Mouse (Mus musculus) E14TG2a.4 (cell line): ENCODE measurements around the gene Sfrp4.
A peak's percentile ranks its signal among the peaks of the same experiment; 100 is the strongest.

ENCODE experiments used
- H3K27me3 ChIP-seq: 2 replicates; pipeline ENCODE4 v1.6.1; 2014; ENCODE audit warnings: low read length, control low read depth; ENCODE audit not compliant: insufficient read depth
- H3K36me3 ChIP-seq: 2 replicates; pipeline ENCODE4 v1.6.1; 2014; ENCODE audit warnings: low read length, control low read depth; ENCODE audit not compliant: insufficient read depth
- H3K4me1 ChIP-seq: replicated peaks from 2 replicates; pipeline ENCODE4 v1.6.1; 2014; ENCODE audit warnings: low read depth, low read length, control low read depth
- H3K4me3 ChIP-seq: replicated peaks from 2 replicates; pipeline ENCODE4 v1.5.1; 2014; ENCODE audit warnings: mild to moderate bottlenecking, low read length
- H3K9me3 ChIP-seq: 2 replicates; pipeline ENCODE4 v1.6.1; 2014; ENCODE audit warnings: low read length, control low read depth
- CTCF ChIP-seq: conservative IDR thresholded peaks from 2 replicates; pipeline ENCODE4 v1.5.1; 2014; ENCODE audit warnings: low read length
- NANOG ChIP-seq: IDR thresholded peaks from 2 replicates; pipeline ENCODE4 v1.6.1; 2014; ENCODE audit warnings: borderline replicate concordance, low read length, mixed read lengths
- POU5F1 ChIP-seq: IDR thresholded peaks from 2 replicates; pipeline ENCODE4 v1.6.1; 2014; ENCODE audit warnings: low read length, borderline replicate concordance

The Sfrp4 gene

GRCm38 (mm10) chr13:19623228-19623905, 463 bp downstream of the Sfrp4 start:
- peak overlapping the region; percentile 85 for H3K4me3 ChIP-seq
- peaks cover 4% of the 10 kb centered on the region; the same call in 1 of the 2 replicates for H3K36me3 ChIP-seq
- peaks cover 45% of the 10 kb centered on the region for H3K4me1 ChIP-seq
- TF ChIP-seq POU5F1, result no peak
- no peak for TF ChIP-seq CTCF
- no peak for TF ChIP-seq NANOG
- H3K27me3 ChIP-seq, result peaks cover 37% of the 10 kb centered on the region
- no peaks in the 10 kb centered on the region for H3K9me3 ChIP-seq

GRCm38 (mm10) chr13:19624632-19625320, 1.9 kb downstream of the Sfrp4 start:
- no peaks in the 10 kb centered on the region for H3K9me3 ChIP-seq
- peak overlapping the region; percentile 85; the same call in 1 of the 2 replicates for H3K4me3 ChIP-seq
- peaks cover 4% of the 10 kb centered on the region; the same call in 1 of the 2 replicates for H3K36me3 ChIP-seq
- peaks cover 55% of the 10 kb centered on the region for H3K4me1 ChIP-seq
- H3K27me3 ChIP-seq, result peaks cover 37% of the 10 kb centered on the region
- no peak for TF ChIP-seq NANOG

DNA sequence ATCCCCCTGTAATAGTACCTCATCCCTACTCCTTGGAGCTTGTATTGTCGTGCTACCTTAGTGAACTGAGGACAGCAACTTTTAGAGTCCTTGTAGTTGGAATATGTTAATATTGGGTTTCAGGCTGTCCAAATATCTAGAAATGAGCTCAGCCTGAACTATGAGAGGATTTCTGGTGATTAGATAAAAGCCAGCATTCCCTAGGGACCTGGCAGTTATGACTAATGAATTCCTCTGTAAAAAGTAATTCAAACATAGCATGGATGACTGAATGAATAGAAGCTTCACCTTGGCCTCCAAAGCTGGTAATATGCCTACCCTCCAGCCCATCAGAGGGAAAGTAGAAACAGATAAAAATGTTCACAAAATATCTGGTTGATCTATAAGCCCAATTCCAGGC, 3.6 kb downstream of the Sfrp4 start:
- peaks cover 4% of the 10 kb centered on the region; the same call in 1 of the 2 replicates for H3K36me3 ChIP-seq
- H3K4me3 ChIP-seq, result no peak overlapping the region
- peaks cover 67% of the 10 kb centered on the region for H3K4me1 ChIP-seq
- H3K27me3 ChIP-seq, result peaks cover 26% of the 10 kb centered on the region
- no peaks in the 10 kb centered on the region for H3K9me3 ChIP-seq
- TF ChIP-seq POU5F1 (no peak), NANOG (no peak), CTCF (no peak)

DNA sequence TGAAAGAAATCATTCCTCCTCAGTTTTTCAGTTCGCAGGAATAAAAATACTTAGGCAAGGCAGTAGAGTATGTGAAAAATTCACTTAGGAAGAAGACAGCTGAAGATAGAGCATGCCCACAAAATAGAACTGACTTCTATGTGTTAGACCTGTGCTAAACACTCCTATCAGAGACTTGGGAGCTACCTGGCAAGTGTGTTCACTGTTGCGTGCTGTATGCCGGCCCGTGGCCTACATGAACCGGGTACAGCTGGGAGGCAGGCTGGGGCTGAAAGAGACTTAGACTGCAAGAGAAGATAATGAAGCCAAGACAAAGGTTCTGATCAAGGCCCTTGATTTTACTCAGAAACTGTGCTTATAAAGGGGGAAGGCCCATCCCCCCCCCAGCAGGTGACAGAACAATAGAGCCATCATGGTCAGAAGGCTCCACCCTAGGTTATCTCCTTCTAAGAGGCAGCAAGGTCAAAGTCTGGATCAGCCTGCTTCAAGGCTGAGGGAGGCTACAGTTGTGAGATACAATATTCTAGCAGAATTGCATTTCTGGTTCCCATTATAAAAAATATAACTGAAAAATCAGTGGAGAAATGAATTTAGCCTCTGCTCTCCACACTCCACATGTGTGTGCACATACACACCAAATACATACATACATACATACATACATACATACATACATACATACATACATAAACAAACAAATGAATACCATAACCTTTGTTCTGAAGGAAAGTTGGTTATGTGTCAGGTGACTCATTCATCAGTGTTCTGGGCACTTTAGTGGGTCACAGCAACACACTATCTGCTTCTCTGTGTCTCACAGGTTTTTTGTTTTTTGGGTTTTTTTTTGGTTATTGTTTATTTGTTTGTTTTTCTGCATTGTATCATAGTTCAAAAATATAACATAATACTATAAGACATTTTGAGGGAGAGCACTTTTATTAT, 8.1 kb downstream of the Sfrp4 start:
- no peaks in the 10 kb centered on the region; the same call in 1 of the 2 replicates for H3K9me3 ChIP-seq
- peaks cover 12% of the 10 kb centered on the region; the same call in 1 of the 2 replicates for H3K36me3 ChIP-seq
- H3K4me1 ChIP-seq, result peaks cover 63% of the 10 kb centered on the region
- H3K27me3 ChIP-seq, result no peaks in the 10 kb centered on the region
- 0 out of 2 replicates have a peak overlapping the region, but pooled peaks have one; percentile 10 for H3K4me3 ChIP-seq
- TF ChIP-seq POU5F1 (no peak), NANOG (peak; percentile 79; the same call in 1 of the 2 replicates), CTCF (no peak)

GRCm38 (mm10) chr13:19636131-19636530, 13.2 kb downstream of the Sfrp4 start:
- no peak overlapping the region for H3K4me3 ChIP-seq
- H3K27me3 ChIP-seq, result no peaks in the 10 kb centered on the region
- no peaks in the 10 kb centered on the region; the same call in 1 of the 2 replicates for H3K9me3 ChIP-seq
- no peak for TF ChIP-seq NANOG
- peak; percentile 48 for TF ChIP-seq CTCF
- no peak for TF ChIP-seq POU5F1
- H3K4me1 ChIP-seq, result peaks cover 28% of the 10 kb centered on the region
- peaks cover 12% of the 10 kb centered on the region; the same call in 1 of the 2 replicates for H3K36me3 ChIP-seq

GRCm38 (mm10) chr13:19640203-19640851, 17.4 kb downstream of the Sfrp4 start:
- Histone ChIP-seq H3K4me1 (peaks cover 7% of the 10 kb centered on the region), H3K9me3 (no peaks in the 10 kb centered on the region), H3K4me3 (no peak overlapping the region), H3K36me3 (no peaks in the 10 kb centered on the region), H3K27me3 (no peaks in the 10 kb centered on the region)
- TF ChIP-seq NANOG (no peak), CTCF (0 out of 2 replicates have a peak, but pooled peaks have one; percentile 6)

GRCm38 (mm10) chr13:19643519-19643918, 20.6 kb downstream of the Sfrp4 start:
- no peaks in the 10 kb centered on the region for H3K36me3 ChIP-seq

GRCm38 (mm10) chr13:19644225-19644624, 21.3 kb downstream of the Sfrp4 start:
- H3K27me3 ChIP-seq, result no peaks in the 10 kb centered on the region
- H3K36me3 ChIP-seq, result no peaks in the 10 kb centered on the region
- H3K9me3 ChIP-seq, result no peaks in the 10 kb centered on the region
- no peaks in the 10 kb centered on the region for H3K4me1 ChIP-seq
- peak; percentile 32 for TF ChIP-seq CTCF
- no peak for TF ChIP-seq POU5F1
- H3K4me3 ChIP-seq, result no peak overlapping the region

More at GRCm38 (mm10) chr13:19643519-19643918, 20.6 kb downstream of the Sfrp4 start:
- no peaks in the 10 kb centered on the region for H3K27me3 ChIP-seq
- H3K4me1 ChIP-seq, result no peaks in the 10 kb centered on the region
- TF ChIP-seq CTCF (no peak), NANOG (no peak), POU5F1 (no peak)
- H3K4me3 ChIP-seq, result no peak overlapping the region
- H3K9me3 ChIP-seq, result no peaks in the 10 kb centered on the region
